Mouse (Mus musculus): ENCODE results near the gene Agpat3. TPM values are rescaled to one million over a fixed set of nuclear protein-coding genes. Genes with fewer than 3 reads are reported as not detected.

Gene Agpat3
- polyA plus RNA-seq, 1 experiment from 2014 or later: 49.7 TPM

DNA sequence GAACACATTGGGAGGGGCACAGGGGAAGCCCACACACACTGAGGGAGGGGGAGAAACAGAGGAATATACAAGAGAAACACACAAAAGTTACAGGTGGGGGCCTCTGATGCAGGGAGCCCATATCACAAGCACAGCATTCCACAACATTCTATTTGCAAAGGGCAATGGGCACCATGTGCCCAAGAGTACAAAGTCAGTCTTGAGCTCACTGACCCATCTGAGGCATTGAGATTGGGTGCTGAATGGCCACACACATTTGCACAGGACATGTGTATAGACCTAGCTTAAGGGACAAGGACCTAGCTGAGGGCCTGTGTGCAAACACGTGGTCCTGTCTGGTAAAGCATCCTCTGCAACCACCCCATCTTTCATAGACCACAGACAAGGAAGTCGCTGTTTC is 6.8 kb downstream of the Agpat3 start:
- no peaks in the 10 kb centered on the region for H3K9me3 ChIP-seq (ENCODE audit: control insufficient read depth, low read length)
- no peak overlapping the region for H3K27ac ChIP-seq (ENCODE audit: low read depth, low read length)
- 89% methylated on average over 2 of the region's 2 CpGs for WGBS
- no peaks in the 10 kb centered on the region; the same call in 1 of the 2 replicates for H3K4me1 ChIP-seq (ENCODE audit: control insufficient read depth, insufficient read depth, low read length)
- DNase-seq (ENCODE audit: low spot score): no peak
- H3K9ac ChIP-seq (ENCODE audit: low read length): no peak overlapping the region
- ATAC-seq (ENCODE audit: insufficient read depth, low FRiP score, low TSS enrichment): no peak
- H3K27me3 ChIP-seq (ENCODE audit: control insufficient read depth, insufficient read depth, low read length): no peaks in the 10 kb centered on the region
- no peaks in the 10 kb centered on the region for H3K36me3 ChIP-seq (ENCODE audit: control insufficient read depth, insufficient read depth, low read length)
- no peak overlapping the region for H3K4me3 ChIP-seq (ENCODE audit: low read depth, low read length)
- H3K4me2 ChIP-seq (ENCODE audit: low read depth): no peak overlapping the region

- Histone ChIP-seq H3K4me2 (ENCODE audit: low read depth) (no peak overlapping the region), H3K36me3 (ENCODE audit: control insufficient read depth, insufficient read depth, low read length) (no peaks in the 10 kb centered on the region; the same call in 1 of the 2 replicates), H3K27me3 (ENCODE audit: control insufficient read depth, insufficient read depth, low read length) (no peaks in the 10 kb centered on the region), H3K4me3 (ENCODE audit: low read depth, low read length) (no peak overlapping the region), H3K9ac (ENCODE audit: low read length) (no peak overlapping the region), H3K27ac (ENCODE audit: low read depth, low read length) (no peak overlapping the region), H3K9me3 (ENCODE audit: control insufficient read depth, low read length) (no peaks in the 10 kb centered on the region), H3K4me1 (ENCODE audit: control insufficient read depth, insufficient read depth, low read length) (no peaks in the 10 kb centered on the region; the same call in 1 of the 2 replicates)
- ATAC-seq (ENCODE audit: insufficient read depth, low FRiP score, low TSS enrichment) (no peak), DNase-seq (ENCODE audit: low spot score) (no peak)
- 100% methylated on average over 1 of the region's 1 CpGs for WGBS
Observed at GRCm38 (mm10) chr10:78342091-78342490, 10.2 kb downstream of the Agpat3 start.

- H3K4me2 ChIP-seq (ENCODE audit: low read depth): no peak overlapping the region
- H3K27ac ChIP-seq (ENCODE audit: low read depth, low read length): no peak overlapping the region
- no peaks in the 10 kb centered on the region; the same call in 1 of the 2 replicates for H3K36me3 ChIP-seq (ENCODE audit: control insufficient read depth, insufficient read depth, low read length)
- WGBS: 79% methylated on average over 5 of the region's 5 CpGs
- no peaks in the 10 kb centered on the region for H3K9me3 ChIP-seq (ENCODE audit: control insufficient read depth, low read length)
- no peak overlapping the region for H3K4me3 ChIP-seq (ENCODE audit: low read depth, low read length)
- ATAC-seq (ENCODE audit: insufficient read depth, low FRiP score, low TSS enrichment) (no peak), DNase-seq (ENCODE audit: low spot score) (no peak)
- no peaks in the 10 kb centered on the region for H3K27me3 ChIP-seq (ENCODE audit: control insufficient read depth, insufficient read depth, low read length)
- no peaks in the 10 kb centered on the region; the same call in 1 of the 2 replicates for H3K4me1 ChIP-seq (ENCODE audit: control insufficient read depth, insufficient read depth, low read length)
- no peak overlapping the region for H3K9ac ChIP-seq (ENCODE audit: low read length)
Observed at GRCm38 (mm10) chr10:78338180-78338579, 14.1 kb downstream of the Agpat3 start.

DNA sequence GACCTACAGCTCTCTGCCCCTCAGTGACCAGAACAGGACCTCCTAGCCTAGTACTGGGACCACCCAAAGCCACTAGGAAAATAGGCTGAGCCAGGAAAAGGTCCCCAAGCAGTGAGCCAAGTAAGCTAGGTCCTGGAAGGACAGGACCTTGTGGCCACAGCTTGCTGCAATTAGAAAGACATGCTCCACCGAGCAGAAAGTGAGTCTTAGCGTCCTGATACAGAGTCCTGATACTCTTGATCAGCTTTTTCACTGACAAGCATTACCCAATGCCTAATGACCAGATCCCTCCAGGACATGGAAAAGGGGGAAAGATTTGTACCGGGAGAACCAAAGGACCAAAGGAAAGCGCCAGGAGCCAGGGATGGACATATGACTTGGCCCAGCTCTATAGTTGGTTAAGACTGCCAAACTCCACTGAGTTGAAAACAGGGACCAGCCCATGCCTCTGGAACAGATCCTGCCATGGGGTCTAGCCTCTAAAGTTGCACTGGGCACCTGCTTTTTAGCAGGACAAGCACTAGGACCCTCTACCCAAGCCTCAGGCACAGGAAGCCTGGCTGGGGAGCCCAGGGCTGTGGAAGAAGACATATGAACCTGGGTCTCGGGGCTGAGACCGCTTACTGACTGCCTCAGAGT is 17.2 kb downstream of the Agpat3 start:
- ATAC-seq (ENCODE audit: insufficient read depth, low FRiP score, low TSS enrichment) (no peak), DNase-seq (ENCODE audit: low spot score) (no peak)
- Histone ChIP-seq H3K27me3 (ENCODE audit: control insufficient read depth, insufficient read depth, low read length) (no peaks in the 10 kb centered on the region), H3K9ac (ENCODE audit: low read length) (no peak overlapping the region), H3K27ac (ENCODE audit: low read depth, low read length) (no peak overlapping the region), H3K36me3 (ENCODE audit: control insufficient read depth, insufficient read depth, low read length) (no peaks in the 10 kb centered on the region; the same call in 1 of the 2 replicates), H3K4me1 (ENCODE audit: control insufficient read depth, insufficient read depth, low read length) (no peaks in the 10 kb centered on the region; the same call in 1 of the 2 replicates), H3K4me2 (ENCODE audit: low read depth) (no peak overlapping the region), H3K9me3 (ENCODE audit: control insufficient read depth, low read length) (no peaks in the 10 kb centered on the region), H3K4me3 (ENCODE audit: low read depth, low read length) (no peak overlapping the region)
- WGBS: 80% methylated on average over 6 of the region's 6 CpGs

DNA sequence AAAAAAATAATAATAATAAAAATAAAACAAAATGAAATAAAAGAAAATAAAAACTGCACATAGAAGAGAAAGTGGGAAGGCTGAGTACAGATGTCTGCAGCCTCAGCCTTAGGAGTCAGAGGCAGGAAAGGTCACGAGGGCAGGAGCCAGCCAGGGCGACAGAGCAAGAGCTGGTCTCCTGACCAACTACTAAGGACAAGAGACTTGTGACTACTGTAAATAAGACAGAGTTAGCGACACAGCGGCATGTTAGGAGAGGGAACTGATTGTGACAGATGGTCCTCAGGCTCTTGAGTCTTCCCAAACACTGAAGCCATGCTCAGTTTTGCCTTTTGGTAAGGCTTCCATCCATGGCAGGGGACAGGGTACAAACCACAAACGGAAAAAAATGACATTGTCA is 20.7 kb downstream of the Agpat3 start:
- DNase-seq (ENCODE audit: low spot score) (no peak), ATAC-seq (ENCODE audit: insufficient read depth, low FRiP score, low TSS enrichment) (no peak)
- H3K36me3 ChIP-seq (ENCODE audit: control insufficient read depth, insufficient read depth, low read length): no peaks in the 10 kb centered on the region; the same call in 1 of the 2 replicates
- H3K4me2 ChIP-seq (ENCODE audit: low read depth): no peak overlapping the region
- H3K9me3 ChIP-seq (ENCODE audit: control insufficient read depth, low read length): no peaks in the 10 kb centered on the region
- 91% methylated on average over 5 of the region's 5 CpGs for WGBS
- H3K27me3 ChIP-seq (ENCODE audit: control insufficient read depth, insufficient read depth, low read length): no peaks in the 10 kb centered on the region
- H3K9ac ChIP-seq (ENCODE audit: low read length): no peak overlapping the region
- H3K4me3 ChIP-seq (ENCODE audit: low read depth, low read length): no peak overlapping the region
- no peaks in the 10 kb centered on the region for H3K4me1 ChIP-seq (ENCODE audit: control insufficient read depth, insufficient read depth, low read length)
- H3K27ac ChIP-seq (ENCODE audit: low read depth, low read length): no peak overlapping the region

DNA sequence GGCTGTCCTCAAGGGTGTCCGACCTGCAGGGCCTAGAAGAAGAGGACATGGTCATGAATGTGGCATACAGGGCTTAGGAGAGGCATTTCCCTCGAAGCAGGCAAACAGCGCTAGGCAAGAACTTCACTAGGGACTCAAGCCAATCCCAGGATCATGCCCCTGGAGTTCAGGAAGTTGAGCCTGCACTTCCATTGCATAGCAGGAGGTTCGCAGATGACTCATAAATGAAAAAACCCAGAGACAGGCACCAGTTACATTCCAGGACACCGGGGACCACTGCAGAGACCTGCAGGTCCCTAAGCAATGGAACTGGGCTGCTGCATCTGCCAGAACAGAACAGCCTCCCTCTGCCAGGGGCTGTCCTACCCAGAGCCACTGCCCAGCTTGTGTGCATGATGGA is 23.0 kb downstream of the Agpat3 start:
- Histone ChIP-seq H3K9me3 (ENCODE audit: control insufficient read depth, low read length) (no peaks in the 10 kb centered on the region), H3K4me1 (ENCODE audit: control insufficient read depth, insufficient read depth, low read length) (no peaks in the 10 kb centered on the region), H3K36me3 (ENCODE audit: control insufficient read depth, insufficient read depth, low read length) (no peaks in the 10 kb centered on the region; the same call in 1 of the 2 replicates), H3K4me3 (ENCODE audit: low read depth, low read length) (no peak overlapping the region), H3K9ac (ENCODE audit: low read length) (no peak overlapping the region), H3K4me2 (ENCODE audit: low read depth) (no peak overlapping the region), H3K27me3 (ENCODE audit: control insufficient read depth, insufficient read depth, low read length) (no peaks in the 10 kb centered on the region), H3K27ac (ENCODE audit: low read depth, low read length) (no peak overlapping the region)
- ATAC-seq (ENCODE audit: insufficient read depth, low FRiP score, low TSS enrichment): no peak
- WGBS: 93% methylated on average over 5 of the region's 5 CpGs
- DNase-seq (ENCODE audit: low spot score): no peak

GRCm38 (mm10) chr10:78328011-78328575 is 24.2 kb downstream of the Agpat3 start:
- Histone ChIP-seq H3K9ac (ENCODE audit: low read length) (no peak overlapping the region), H3K4me2 (ENCODE audit: low read depth) (no peak overlapping the region), H3K4me3 (ENCODE audit: low read depth, low read length) (no peak overlapping the region), H3K27me3 (ENCODE audit: control insufficient read depth, insufficient read depth, low read length) (no peaks in the 10 kb centered on the region), H3K36me3 (ENCODE audit: control insufficient read depth, insufficient read depth, low read length) (no peaks in the 10 kb centered on the region; the same call in 1 of the 2 replicates), H3K9me3 (ENCODE audit: control insufficient read depth, low read length) (no peaks in the 10 kb centered on the region), H3K27ac (ENCODE audit: low read depth, low read length) (no peak overlapping the region), H3K4me1 (ENCODE audit: control insufficient read depth, insufficient read depth, low read length) (peaks cover 2% of the 10 kb centered on the region; the same call in 1 of the 2 replicates)
- DNase-seq (ENCODE audit: low spot score) (no peak), ATAC-seq (ENCODE audit: insufficient read depth, low FRiP score, low TSS enrichment) (no peak)
- 91% methylated on average over 2 of the region's 2 CpGs for WGBS

DNA sequence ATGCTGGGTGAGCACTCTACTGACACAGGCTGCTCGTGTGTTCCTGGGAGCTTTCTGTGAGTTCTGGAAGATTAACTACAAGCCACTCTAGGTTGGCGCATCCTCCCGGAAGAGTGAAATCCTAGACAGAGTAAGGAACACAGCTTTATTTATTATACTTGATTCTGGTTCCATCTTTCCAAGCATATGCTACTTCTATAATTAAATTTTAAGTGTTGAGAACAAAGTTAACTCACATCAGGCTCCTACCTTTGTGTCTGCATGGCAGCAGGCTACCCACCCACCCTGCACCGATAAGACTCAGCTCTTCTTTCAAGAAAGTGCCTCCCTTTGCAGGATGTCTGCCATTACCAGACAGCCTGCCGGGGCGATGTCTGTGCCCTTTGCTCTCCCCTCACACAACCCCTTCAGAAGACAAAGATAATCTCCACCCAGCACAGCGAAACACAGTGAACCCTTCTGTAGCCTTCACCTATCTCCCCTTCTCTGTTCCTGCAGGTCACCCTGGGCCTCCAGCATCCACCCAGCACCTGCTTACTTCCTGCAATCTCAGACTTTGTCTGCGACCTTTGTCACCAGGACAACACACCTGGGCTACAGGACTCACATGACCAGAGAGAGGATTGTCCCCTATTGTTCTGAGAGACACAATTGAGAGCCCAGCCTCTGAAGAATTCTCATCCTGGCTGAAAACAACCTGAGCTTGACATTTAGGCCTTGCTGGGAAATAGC is 26.2 kb downstream of the Agpat3 start:
- peaks cover 2% of the 10 kb centered on the region; the same call in 1 of the 2 replicates for H3K4me1 ChIP-seq (ENCODE audit: control insufficient read depth, insufficient read depth, low read length)
- H3K9me3 ChIP-seq (ENCODE audit: control insufficient read depth, low read length): no peaks in the 10 kb centered on the region
- H3K27ac ChIP-seq (ENCODE audit: low read depth, low read length): no peak overlapping the region
- no peak overlapping the region for H3K4me3 ChIP-seq (ENCODE audit: low read depth, low read length)
- 87% methylated on average over 8 of the region's 8 CpGs for WGBS
- no peak overlapping the region for H3K9ac ChIP-seq (ENCODE audit: low read length)
- H3K36me3 ChIP-seq (ENCODE audit: control insufficient read depth, insufficient read depth, low read length): no peaks in the 10 kb centered on the region; the same call in 1 of the 2 replicates
- no peak overlapping the region for H3K4me2 ChIP-seq (ENCODE audit: low read depth)
- no peaks in the 10 kb centered on the region for H3K27me3 ChIP-seq (ENCODE audit: control insufficient read depth, insufficient read depth, low read length)
- DNase-seq (ENCODE audit: low spot score) (no peak), ATAC-seq (ENCODE audit: insufficient read depth, low FRiP score, low TSS enrichment) (no peak)
